Mouse (Mus musculus): Measurements from ENCODE around the gene Psg16.

DNA sequence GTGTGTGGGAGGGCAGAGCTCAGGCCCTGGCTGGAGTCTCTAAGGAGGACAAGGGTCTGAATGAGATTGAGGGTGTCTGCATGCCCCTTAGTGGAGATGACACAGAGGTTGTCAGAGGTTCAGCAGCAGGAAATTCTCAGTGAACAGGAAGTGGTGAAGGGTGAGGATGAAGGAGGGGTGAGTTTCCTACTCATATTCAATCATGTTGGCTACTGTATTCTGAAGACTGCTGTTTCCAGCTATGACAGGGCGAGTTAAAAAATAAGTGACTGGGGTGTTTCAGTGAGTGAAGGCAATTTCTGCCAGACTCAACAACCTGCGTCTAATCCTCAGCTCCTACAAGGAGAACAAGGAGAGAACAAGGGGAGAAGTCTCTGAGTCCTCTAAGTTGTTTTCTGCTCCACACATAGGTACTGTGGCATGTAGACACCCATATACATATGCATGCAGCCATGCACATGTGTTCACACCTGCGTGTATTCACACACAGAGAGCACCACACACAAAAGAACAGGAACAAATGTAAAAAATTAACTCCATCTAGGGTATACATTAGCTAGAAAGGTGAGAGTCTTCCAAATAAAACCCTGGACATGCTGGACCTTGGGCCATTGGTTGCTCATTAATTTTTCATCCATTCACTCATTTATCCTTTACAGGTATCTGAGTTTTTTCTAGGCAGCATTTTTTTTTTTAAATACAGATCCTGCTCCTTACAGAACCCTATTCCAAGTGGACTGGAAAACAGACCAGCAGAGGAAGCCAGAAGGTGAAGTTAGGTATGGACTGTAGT, 83.2 kb downstream of the Psg16 start:
- TF ChIP-seq BHLHE40 (IDR thresholded peaks at IDR 0.05; ENCODE audit: low read depth, low read length) (no peak), POLR2A (IDR thresholded peaks at IDR 0.05; ENCODE audit: low read depth, low read length) (no peak), CTCF (conservative IDR thresholded peaks at IDR 0.05 in 1 of 2, IDR thresholded peaks at IDR 0.05 in 1 of 2; ENCODE audit: low read depth in 2 of 2, low read length in 2 of 2) (no peak), MAX (IDR thresholded peaks at IDR 0.05; ENCODE audit: low read length) (no peak), ETS1 (conservative IDR thresholded peaks at IDR 0.05; ENCODE audit: low read depth, low read length) (no peak), USF1 (IDR thresholded peaks at IDR 0.05; ENCODE audit: low read depth, low read length) (no peak), MAFK (IDR thresholded peaks at IDR 0.05; ENCODE audit: insufficient replicate concordance, low read length) (no peak), USF2 (conservative IDR thresholded peaks at IDR 0.05; ENCODE audit: low read depth, low read length) (no peak), ZNF384 (IDR thresholded peaks at IDR 0.05; ENCODE audit: low read depth, low read length) (no peak), ZC3H11A (IDR thresholded peaks at IDR 0.05; ENCODE audit: low read depth, low read length) (no peak)
